Mouse (Mus musculus) midbrain, embryonic 11.5 days (tissue): ENCODE measurements around the gene Mgst3. TPM values are rescaled to one million over a fixed set of nuclear protein-coding genes. Genes with fewer than 3 reads are reported as not detected.

ENCODE experiments used
- ATAC-seq: fragments of 200-750 bp; cut with Nextera tagmentation; 2 replicates; pipeline ENCODE4 v1.8.0; 2017; ENCODE audit warnings: moderate TSS enrichment, moderate library complexity; ENCODE audit not compliant: low FRiP score
- DNase-seq: peaks from one replicate; pipeline ENCODE4 v3.0.0; 2015; ENCODE audit warnings: low spot score; ENCODE audit errors: missing footprints
- H3K27ac ChIP-seq: fragments of 300-500 bp; sonication (generic); 2 replicates; pipeline ENCODE4 v1.5.1; 2014; ENCODE audit warnings: low read depth, low read length
- H3K27me3 ChIP-seq: fragments of 300-500 bp; sonication (generic); 2 replicates; pipeline ENCODE4 v1.6.1; 2014; ENCODE audit warnings: mild to moderate bottlenecking, low read length, moderate library complexity, mixed read lengths; ENCODE audit not compliant: control insufficient read depth, insufficient read depth
- H3K36me3 ChIP-seq: fragments of 300-500 bp; sonication (generic); 2 replicates; pipeline ENCODE4 v1.6.1; 2014; ENCODE audit warnings: mild to moderate bottlenecking, low read length, moderate library complexity, mixed read lengths; ENCODE audit not compliant: control insufficient read depth, insufficient read depth
- H3K4me1 ChIP-seq: fragments of 300-500 bp; sonication (generic); 2 replicates; pipeline ENCODE4 v1.6.1; 2014; ENCODE audit warnings: low read length; ENCODE audit not compliant: control insufficient read depth, insufficient read depth
- H3K4me2 ChIP-seq: fragments of 300-500 bp; sonication (generic); 2 replicates; pipeline ENCODE4 v1.6.1; 2014; ENCODE audit warnings: mild to moderate bottlenecking, moderate library complexity
- H3K4me3 ChIP-seq: fragments of 300-500 bp; sonication (generic); 2 replicates; pipeline ENCODE4 v1.5.1; 2014; ENCODE audit warnings: low read depth, low read length
- H3K9ac ChIP-seq: fragments of 300-500 bp; sonication (generic); 2 replicates; pipeline ENCODE4 v1.6.1; 2014; ENCODE audit warnings: low read length
- H3K9me3 ChIP-seq: fragments of 300-500 bp; sonication (generic); 2 replicates; pipeline ENCODE4 v1.6.1; 2016; ENCODE audit warnings: low read length; ENCODE audit not compliant: control insufficient read depth
- WGBS: fragments of 180-500 bp; shearing (Covaris S2); extraction: QIAGEN DNeasy Blood & Tissue Kit; methylation state at CpG from one replicate; pipeline ENCODE4 v1.1.7; 2014; 5-methylcytosine and 5-hydroxymethylcytosine counted together
- polyA plus RNA-seq: library from polyadenylated mRNA; unstranded; fragments of >200 nt; fragmentation: Nextera tagmentation; extraction: Ambion mirVana; gene quantifications from 2 replicates; pipeline ENCODE4 v1.2.1, GENCODE M21; 2014

The Mgst3 gene
- polyA plus RNA-seq, 1 experiment from 2014 or later: 60.8 TPM

GRCm38 (mm10) chr1:167422501-167423240 is 29.0 kb upstream of the Mgst3 start:
- H3K27ac ChIP-seq: no peak overlapping the region
- peak; percentile 51 for DNase-seq
- no peaks in the 10 kb centered on the region for H3K4me1 ChIP-seq
- H3K4me3 ChIP-seq: no peak overlapping the region
- WGBS: 85% methylated on average over 11 of the region's 11 CpGs
- no peak overlapping the region for H3K4me2 ChIP-seq
- H3K9ac ChIP-seq: no peak overlapping the region
- H3K27me3 ChIP-seq: no peaks in the 10 kb centered on the region
- H3K9me3 ChIP-seq: no peaks in the 10 kb centered on the region
- no peaks in the 10 kb centered on the region for H3K36me3 ChIP-seq
- ATAC-seq: no peak

DNA sequence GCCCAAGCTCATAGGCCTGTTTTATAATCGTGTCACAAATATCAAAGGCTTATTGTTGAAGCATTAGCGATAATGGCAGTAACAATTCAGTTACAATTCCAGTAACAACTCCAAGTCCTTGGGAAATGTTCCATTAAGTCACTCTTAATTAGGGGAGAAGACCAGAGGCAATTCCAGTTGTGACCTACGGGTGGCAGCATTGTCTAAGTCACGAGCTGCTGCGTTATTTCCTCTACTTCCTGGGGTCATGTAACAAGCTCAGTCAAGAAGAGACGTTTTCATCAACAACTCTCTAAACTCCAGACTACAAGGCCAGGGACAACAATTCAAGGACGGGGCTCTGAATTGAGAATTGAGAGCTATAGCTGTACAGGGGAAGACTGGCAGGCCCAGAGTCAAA is 21.2 kb upstream of the Mgst3 start:
- 3% methylated on average over 7 of the region's 7 CpGs for WGBS
- H3K9ac ChIP-seq: no peak overlapping the region
- no peak overlapping the region for H3K4me3 ChIP-seq
- H3K36me3 ChIP-seq: no peaks in the 10 kb centered on the region
- no peak overlapping the region for H3K27ac ChIP-seq
- no peaks in the 10 kb centered on the region for H3K9me3 ChIP-seq
- H3K4me2 ChIP-seq: no peak overlapping the region
- no peaks in the 10 kb centered on the region for H3K27me3 ChIP-seq
- ATAC-seq: no peak
- H3K4me1 ChIP-seq: no peaks in the 10 kb centered on the region
- peak; percentile 96 for DNase-seq

DNA sequence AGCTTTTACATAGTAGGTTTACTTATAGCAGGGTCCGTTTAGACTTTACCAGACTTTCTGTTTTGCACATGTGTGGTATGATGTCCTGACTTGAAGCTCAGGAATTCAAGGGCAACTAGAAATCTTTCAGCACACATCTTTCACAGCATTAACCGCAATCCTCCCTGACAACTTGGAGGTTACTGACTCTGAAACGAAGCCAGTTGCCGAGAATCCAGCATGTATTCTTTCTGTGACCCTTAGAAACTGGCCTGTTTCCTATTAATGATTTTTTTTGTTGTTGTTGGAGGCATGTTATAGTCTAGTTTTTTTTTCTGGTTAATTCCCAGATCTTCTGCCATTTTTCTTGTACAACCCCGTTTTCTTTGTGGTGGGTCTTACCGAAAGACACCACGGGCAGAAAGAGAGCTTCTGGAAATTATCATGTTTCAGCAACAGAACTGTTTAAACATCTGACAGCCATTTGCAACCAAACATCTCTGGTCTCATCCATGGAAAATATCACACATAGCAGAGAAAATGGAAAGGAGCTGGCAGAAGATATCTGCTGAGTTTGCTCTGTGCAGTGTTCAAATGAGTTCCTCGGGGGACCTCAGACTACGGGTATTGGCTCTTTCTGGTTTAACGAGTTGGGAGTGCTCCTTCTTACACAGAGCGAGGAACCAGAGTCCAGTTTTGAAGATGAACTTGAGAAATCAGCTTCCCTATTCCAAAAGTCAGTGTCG is 18.5 kb upstream of the Mgst3 start:
- H3K4me1 ChIP-seq: no peaks in the 10 kb centered on the region
- 86% methylated on average over 12 of the region's 12 CpGs for WGBS
- H3K4me3 ChIP-seq: no peak overlapping the region
- H3K9me3 ChIP-seq: no peaks in the 10 kb centered on the region
- H3K4me2 ChIP-seq: no peak overlapping the region
- H3K27me3 ChIP-seq: no peaks in the 10 kb centered on the region
- DNase-seq (no peak), ATAC-seq (no peak)
- no peak overlapping the region for H3K9ac ChIP-seq
- H3K36me3 ChIP-seq: no peaks in the 10 kb centered on the region
- no peak overlapping the region for H3K27ac ChIP-seq

GRCm38 (mm10) chr1:167409601-167410000 is 16.0 kb upstream of the Mgst3 start:
- Histone ChIP-seq H3K9me3 (no peaks in the 10 kb centered on the region), H3K4me3 (no peak overlapping the region), H3K27me3 (no peaks in the 10 kb centered on the region), H3K36me3 (no peaks in the 10 kb centered on the region), H3K9ac (no peak overlapping the region), H3K27ac (no peak overlapping the region), H3K4me1 (no peaks in the 10 kb centered on the region), H3K4me2 (no peak overlapping the region)
- no peak for ATAC-seq
- DNase-seq: peak; percentile 75
- 76% methylated on average over 4 of the region's 4 CpGs for WGBS

DNA sequence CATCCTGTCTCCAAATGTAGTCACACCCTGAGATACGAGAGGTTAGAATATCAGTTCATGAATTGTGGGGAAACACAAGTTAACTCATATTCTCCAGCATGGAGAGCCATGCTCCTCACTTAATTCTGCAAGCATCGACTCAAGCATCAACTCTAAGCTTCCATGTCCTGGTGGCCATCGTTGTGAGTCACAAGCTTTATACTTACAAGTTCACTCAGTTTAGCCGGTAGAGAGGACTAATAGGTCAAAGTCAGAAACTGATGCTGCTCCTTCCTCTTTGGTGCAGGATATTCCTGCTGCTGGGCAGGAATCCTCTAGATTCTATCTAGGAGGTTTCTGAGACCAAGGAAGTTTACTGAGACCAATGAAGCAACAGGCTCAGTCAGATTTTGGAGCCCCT is 11.6 kb upstream of the Mgst3 start:
- 85% methylated on average over 4 of the region's 4 CpGs for WGBS
- Histone ChIP-seq H3K4me1 (no peaks in the 10 kb centered on the region), H3K27ac (no peak overlapping the region), H3K4me3 (no peak overlapping the region), H3K27me3 (no peaks in the 10 kb centered on the region), H3K9ac (no peak overlapping the region), H3K36me3 (no peaks in the 10 kb centered on the region), H3K4me2 (no peak overlapping the region), H3K9me3 (no peaks in the 10 kb centered on the region)
- ATAC-seq (no peak), DNase-seq (peak; percentile 12)

DNA sequence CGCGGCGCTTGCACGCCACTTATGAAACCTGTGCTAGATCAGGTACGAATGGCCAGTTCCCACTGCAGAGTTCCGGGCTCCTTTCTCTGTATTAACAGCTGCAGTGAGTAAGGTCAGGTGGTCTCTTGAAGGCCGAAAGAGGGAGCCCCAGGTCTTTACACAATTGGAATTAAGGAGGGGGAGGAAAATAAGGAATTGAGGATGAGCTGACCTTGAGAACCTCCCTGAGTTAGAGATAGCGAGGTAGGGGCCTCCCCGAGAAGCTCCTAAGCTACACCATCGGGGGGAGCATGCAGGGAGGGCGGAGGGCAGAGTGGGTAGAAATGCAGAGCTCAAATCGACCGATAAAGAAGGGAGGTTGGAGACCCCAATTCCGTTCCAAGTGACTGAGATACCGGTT is 360 bp downstream of the Mgst3 start:
- ATAC-seq (peak; percentile 60), DNase-seq (no peak)
- Histone ChIP-seq H3K4me3 (peak overlapping the region; percentile 63), H3K4me2 (peak overlapping the region; percentile 71), H3K27me3 (peaks cover 8% of the 10 kb centered on the region), H3K36me3 (no peaks in the 10 kb centered on the region), H3K4me1 (0 out of 2 replicates have a peak, but pooled peaks cover 7% of the 10 kb centered on the region), H3K27ac (no peak overlapping the region), H3K9ac (peak overlapping the region; percentile 87), H3K9me3 (no peaks in the 10 kb centered on the region)
- 2% methylated on average over 15 of the region's 15 CpGs for WGBS

DNA sequence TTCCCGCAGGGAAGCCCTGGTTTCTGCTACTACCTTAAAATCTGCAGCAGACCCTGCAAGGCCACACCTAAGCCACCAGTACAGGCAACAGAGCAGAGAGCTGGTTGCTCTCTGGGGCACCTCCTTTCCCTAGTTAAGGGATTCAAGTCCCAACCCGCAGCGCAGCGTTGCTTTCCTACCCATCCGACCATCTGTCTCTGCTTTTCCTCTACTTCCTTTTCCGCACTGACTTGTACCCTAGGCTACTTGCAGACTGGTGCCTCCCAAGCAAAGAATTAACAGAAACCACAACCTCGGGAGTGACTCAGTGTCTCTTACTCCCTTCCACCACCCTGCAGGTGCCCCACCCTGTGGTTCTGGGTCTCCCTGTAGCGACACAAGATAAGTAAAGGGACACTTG is 954 bp downstream of the Mgst3 start:
- Histone ChIP-seq H3K4me3 (peak overlapping the region; percentile 63; the same call in 1 of the 2 replicates), H3K9ac (peak overlapping the region; percentile 87; the same call in 1 of the 2 replicates), H3K27ac (no peak overlapping the region), H3K9me3 (no peaks in the 10 kb centered on the region), H3K27me3 (peaks cover 8% of the 10 kb centered on the region), H3K36me3 (no peaks in the 10 kb centered on the region), H3K4me1 (0 out of 2 replicates have a peak, but pooled peaks cover 7% of the 10 kb centered on the region), H3K4me2 (peak overlapping the region; percentile 71; the same call in 1 of the 2 replicates)
- DNase-seq (no peak), ATAC-seq (no peak)
- WGBS: 18% methylated on average over 8 of the region's 8 CpGs

DNA sequence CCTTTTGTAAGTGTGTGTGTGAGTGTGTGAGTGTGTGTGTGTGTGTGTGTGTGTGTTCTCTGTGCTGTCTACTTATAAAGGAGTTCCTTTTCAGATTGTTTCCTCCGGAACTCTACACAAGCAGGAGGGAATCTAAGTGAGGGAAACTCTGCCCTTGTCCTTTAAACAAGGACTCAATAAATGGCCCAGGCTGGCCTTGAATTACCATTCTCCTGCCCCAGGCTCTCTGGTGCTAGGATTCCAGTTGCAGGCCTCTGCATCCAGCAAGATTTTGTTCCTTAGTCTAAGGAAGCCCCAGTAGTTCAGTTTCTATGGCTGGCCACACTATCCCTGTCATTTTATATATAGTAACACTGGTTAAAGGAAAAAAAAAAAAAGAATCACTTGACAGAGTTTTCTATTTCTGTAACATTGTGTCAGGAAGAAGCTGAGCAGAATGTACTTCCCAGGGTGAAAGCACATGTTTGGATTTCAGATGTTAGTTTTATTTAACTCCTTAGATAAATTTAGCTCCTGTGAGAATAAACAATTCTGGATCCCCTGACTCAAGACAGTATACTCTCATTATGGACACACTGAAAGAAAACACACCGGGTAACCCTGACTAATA is 1.5 kb downstream of the Mgst3 start:
- Histone ChIP-seq H3K36me3 (no peaks in the 10 kb centered on the region), H3K9ac (no peak overlapping the region), H3K4me1 (0 out of 2 replicates have a peak, but pooled peaks cover 7% of the 10 kb centered on the region), H3K9me3 (no peaks in the 10 kb centered on the region), H3K27ac (no peak overlapping the region), H3K27me3 (peaks cover 8% of the 10 kb centered on the region), H3K4me3 (0 out of 2 replicates have a peak overlapping the region, but pooled peaks have one; percentile 63), H3K4me2 (peak overlapping the region; percentile 71; the same call in 1 of the 2 replicates)
- peak; percentile 67 for DNase-seq
- WGBS: 48% methylated on average over 2 of the region's 2 CpGs
- ATAC-seq: no peak

- WGBS: 81% methylated on average over 6 of the region's 6 CpGs
- no peaks in the 10 kb centered on the region for H3K36me3 ChIP-seq
- no peak overlapping the region for H3K4me2 ChIP-seq
- DNase-seq: peak; percentile 45
- no peak for ATAC-seq
- H3K4me1 ChIP-seq: 0 out of 2 replicates have a peak, but pooled peaks cover 7% of the 10 kb centered on the region
- no peak overlapping the region for H3K9ac ChIP-seq
- H3K27ac ChIP-seq: no peak overlapping the region
- no peak overlapping the region for H3K4me3 ChIP-seq
- H3K27me3 ChIP-seq: peaks cover 8% of the 10 kb centered on the region
- H3K9me3 ChIP-seq: no peaks in the 10 kb centered on the region
These were observed 2.4 kb downstream of the Mgst3 start for GRCm38 (mm10) chr1:167391241-167391640.
